Mouse (Mus musculus): ENCODE data around the gene Washc1. TPM values are rescaled to one million over a fixed set of nuclear protein-coding genes. Genes with fewer than 3 reads are reported as not detected.
"Not testable (repeated sequence)": the region's sequence is repeated elsewhere in the genome, so short reads cannot be mapped to it uniquely, and the experiment has no call there.

Washc1 gene
- polyA plus RNA-seq, 1 experiment from 2014 or later = 52.3 TPM

GRCm38 (mm10) chr17:66110746-66111145, 599 bp upstream of the Washc1 start:
- peak; percentile 28 for DNase-seq (ENCODE audit: low spot score)

- peak; percentile 17 for DNase-seq (ENCODE audit: low spot score)
Measured at GRCm38 (mm10) chr17:66112166-66112565, 821 bp downstream of the Washc1 start.

DNA sequence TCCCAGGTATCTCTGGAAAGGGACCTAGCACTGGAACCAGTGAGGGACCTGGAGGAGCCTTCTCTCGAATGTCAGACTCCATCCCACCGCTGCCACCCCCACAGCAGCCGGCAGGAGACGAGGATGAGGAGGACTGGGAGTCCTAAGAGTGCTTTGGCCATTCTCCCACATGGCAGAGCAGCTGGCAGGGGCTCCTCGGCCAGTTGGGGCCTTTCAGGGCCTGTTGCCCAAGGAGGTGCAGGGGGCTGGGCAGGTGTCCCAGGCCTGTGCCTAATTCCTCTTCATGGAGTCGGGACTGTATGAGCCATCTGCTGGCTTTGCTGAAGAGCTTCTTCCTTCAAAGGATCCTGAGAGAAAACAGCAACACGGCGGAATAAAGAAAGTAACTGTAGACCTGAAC, 7.6 kb downstream of the Washc1 start:
- DNase-seq (ENCODE audit: low spot score) = no peak

DNA sequence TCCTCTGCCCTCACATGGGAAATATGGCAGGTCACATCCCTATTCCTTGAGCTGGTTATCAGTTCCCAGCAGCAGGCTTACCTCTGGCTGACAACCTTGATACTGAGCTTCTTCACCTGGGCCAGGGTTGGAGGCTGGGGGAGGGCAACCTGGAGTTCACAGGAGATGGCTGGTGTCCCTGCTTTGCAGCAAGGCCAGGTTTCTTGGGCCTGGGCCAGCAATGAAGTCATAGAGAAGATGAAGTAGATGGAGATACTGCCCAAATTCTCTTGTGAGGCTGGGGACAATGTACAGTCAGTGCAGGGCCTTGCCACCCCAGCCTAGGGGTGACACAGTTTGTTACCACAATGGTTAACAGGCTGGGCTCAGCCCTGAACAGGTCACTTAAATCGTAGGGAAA, 9.4 kb downstream of the Washc1 start:
- DNase-seq (ENCODE audit: low spot score) = no peak

DNA sequence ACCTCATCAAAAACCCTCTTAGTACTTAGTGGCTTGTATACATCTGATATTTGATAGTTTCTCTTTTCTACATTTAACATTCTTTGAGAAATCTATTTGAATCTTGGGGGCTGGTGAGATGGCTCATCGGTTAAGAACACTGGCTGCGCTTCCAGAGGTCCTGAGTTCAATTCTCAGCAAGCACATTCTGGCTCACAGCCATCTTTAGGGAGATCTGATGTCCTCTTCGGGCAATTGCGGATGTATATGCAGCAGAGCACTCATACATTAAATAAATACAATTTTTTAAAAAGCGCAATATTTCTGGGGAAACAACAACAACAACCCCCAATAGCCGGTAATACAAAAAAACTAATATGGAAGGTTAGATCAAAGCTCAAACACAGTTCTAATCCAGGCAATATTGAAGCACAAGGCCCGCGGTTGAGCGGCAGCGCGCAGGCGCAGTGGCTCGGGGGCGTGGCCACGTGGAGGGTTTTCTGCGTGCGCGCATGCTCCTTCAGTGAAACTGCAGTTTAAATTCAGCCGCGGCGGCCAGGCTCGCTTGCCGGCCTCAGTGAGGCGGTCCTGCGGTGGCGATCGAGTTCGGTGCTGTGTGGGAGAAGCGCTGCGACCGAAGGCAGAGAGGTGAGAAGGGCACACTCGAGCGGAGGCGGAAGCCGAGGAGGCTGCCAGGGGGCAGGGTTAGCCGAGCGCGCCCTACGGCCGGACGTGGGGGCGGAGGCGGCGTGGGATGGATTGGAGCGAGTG, 11.9 kb downstream of the Washc1 start, which contains the start of gene Ddx11:
Ddx11 (plus strand) TSS at position 455 of the 750 bp plus-strand sequence.
- DNase-seq (ENCODE audit: low spot score) = peak; percentile 86

GRCm38 (mm10) chr17:66123816-66124610, 12.7 kb downstream of the Washc1 start:
- DNase-seq (ENCODE audit: low spot score) = no peak

DNA sequence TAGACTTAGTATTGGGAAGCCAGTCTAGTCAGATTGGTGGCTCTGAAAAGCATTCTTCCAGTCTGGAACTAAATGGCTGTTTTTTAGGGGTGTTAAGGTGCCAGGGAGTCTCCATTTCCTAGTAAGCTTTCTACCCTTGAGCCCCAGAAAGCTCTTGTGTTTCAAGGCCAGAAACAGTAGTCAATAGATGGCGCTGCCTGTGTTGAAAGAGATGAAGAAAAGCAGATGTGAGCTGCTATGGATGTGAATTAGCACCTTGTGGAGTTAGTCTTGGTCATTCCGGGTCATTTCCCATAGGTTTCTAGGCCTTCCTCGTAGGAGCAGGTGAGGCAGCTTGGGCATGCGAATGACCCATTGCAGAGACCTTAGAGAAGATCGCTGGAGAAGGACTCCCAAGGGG, 13.9 kb downstream of the Washc1 start:
- peak; percentile 45 for DNase-seq (ENCODE audit: low spot score)

- no peak for DNase-seq (ENCODE audit: low spot score)
Measured at GRCm38 (mm10) chr17:66130371-66130770, 19.0 kb downstream of the Washc1 start.

- DNase-seq (ENCODE audit: low spot score) = peak; percentile 60
Measured at GRCm38 (mm10) chr17:66131212-66131611, 19.9 kb downstream of the Washc1 start.

- not testable (repeated sequence) for DNase-seq (ENCODE audit: low spot score)
Measured at GRCm38 (mm10) chr17:66152706-66153662, 41.6 kb downstream of the Washc1 start.

GRCm38 (mm10) chr17:66153735-66154423, 42.5 kb downstream of the Washc1 start:
- not testable (repeated sequence) for DNase-seq (ENCODE audit: low spot score)

GRCm38 (mm10) chr17:66154876-66155275, 43.5 kb downstream of the Washc1 start:
- DNase-seq (ENCODE audit: low spot score) = no peak

DNA sequence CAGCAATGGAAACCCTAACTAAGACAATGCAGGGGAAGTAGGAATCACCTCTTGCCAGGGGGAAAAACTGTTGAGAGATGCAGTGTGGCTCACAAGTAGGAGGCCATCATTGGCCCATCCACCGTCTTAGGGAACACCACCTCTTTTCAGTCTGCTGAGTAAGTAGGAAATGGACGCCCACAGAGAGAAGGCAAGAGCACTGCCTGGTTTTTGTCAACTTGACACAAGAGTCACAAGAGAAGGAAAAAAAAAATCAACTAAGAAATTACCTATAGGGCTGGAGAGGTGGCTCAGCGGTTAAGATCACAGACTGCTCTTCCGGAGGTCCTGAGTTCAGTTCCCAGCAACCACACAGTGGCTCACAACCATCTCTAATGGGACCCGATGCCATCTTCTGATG, 46.9 kb downstream of the Washc1 start:
- DNase-seq (ENCODE audit: low spot score) = no peak

DNA sequence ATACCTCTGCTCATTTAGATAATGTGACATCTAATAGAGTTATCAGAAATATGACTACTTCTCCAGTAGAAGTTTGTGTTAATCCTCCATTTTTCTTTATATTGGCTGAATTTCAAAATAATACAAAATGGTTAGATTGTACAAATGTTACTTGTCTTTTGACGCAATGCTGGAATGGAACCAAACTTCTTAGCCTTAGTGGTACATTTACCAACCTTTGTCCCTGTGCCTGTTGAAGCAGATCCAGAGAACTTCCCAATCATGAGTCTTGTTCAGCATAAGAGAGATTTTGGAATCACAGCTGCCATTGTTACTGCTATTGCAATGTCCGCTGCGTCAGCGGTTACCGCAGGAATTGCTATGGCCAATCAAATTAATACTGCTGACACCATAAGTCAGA, 55.8 kb downstream of the Washc1 start:
- DNase-seq (ENCODE audit: low spot score) = not testable (repeated sequence)

Other genes starting within 250 kb of the Washc1 start
- 94.9 and 105 TPM in 2 replicates for gene Ralbp1, start 225.7 kb upstream of the Washc1 start, polyA plus RNA-seq (2015; fragmentation: Nextera tagmentation; extraction: Ambion mirVana)
- gene Twsg1, start 160.3 kb upstream of the Washc1 start, polyA plus RNA-seq (2015; fragmentation: Nextera tagmentation; extraction: Ambion mirVana) = 66.4 and 68.7 TPM in 2 replicates
- gene Ankrd12, start 34.5 kb upstream of the Washc1 start, polyA plus RNA-seq (2015; fragmentation: Nextera tagmentation; extraction: Ambion mirVana) = 31.6 and 32.4 TPM in 2 replicates
- 346 and 377 TPM in 2 replicates for gene Ndufv2, start 10.0 kb upstream of the Washc1 start, polyA plus RNA-seq (2015; fragmentation: Nextera tagmentation; extraction: Ambion mirVana)
- gene Ddx11, start 12.0 kb downstream of the Washc1 start, polyA plus RNA-seq (2015; fragmentation: Nextera tagmentation; extraction: Ambion mirVana) = 12.7 and 13.4 TPM in 2 replicates